Mouse (Mus musculus) hindbrain, embryonic 13.5 days (tissue): ENCODE measurements around the gene Cpa1. TPM values are rescaled to one million over a fixed set of nuclear protein-coding genes. Genes with fewer than 3 reads are reported as not detected.

Source experiments
- ATAC-seq: fragments of 200-750 bp; cut with Nextera tagmentation; 2 replicates; pipeline ENCODE4 v1.8.0; 2017; ENCODE audit warnings: moderate TSS enrichment; ENCODE audit not compliant: low FRiP score
- H3K27ac ChIP-seq: fragments of 300-500 bp; sonication (generic); 2 replicates; pipeline ENCODE4 v1.5.1; 2015; ENCODE audit warnings: inconsistent platforms, mild to moderate bottlenecking, moderate library complexity
- H3K27me3 ChIP-seq: fragments of 300-500 bp; sonication (generic); 2 replicates; pipeline ENCODE4 v1.6.1; 2015; ENCODE audit warnings: mild to moderate bottlenecking, inconsistent platforms
- H3K36me3 ChIP-seq: fragments of 300-500 bp; sonication (generic); 2 replicates; pipeline ENCODE4 v1.6.1; 2015; ENCODE audit warnings: mild to moderate bottlenecking, inconsistent platforms
- H3K4me1 ChIP-seq: fragments of 300-500 bp; sonication (generic); replicated peaks from 2 replicates; pipeline ENCODE4 v1.6.1; 2015; ENCODE audit warnings: inconsistent platforms
- H3K4me2 ChIP-seq: fragments of 300-500 bp; sonication (generic); 2 replicates; pipeline ENCODE4 v1.6.1; 2015; ENCODE audit warnings: inconsistent platforms, mild to moderate bottlenecking, moderate library complexity
- H3K4me3 ChIP-seq: fragments of 300-500 bp; sonication (generic); 2 replicates; pipeline ENCODE4 v1.5.1; 2015; ENCODE audit warnings: mild to moderate bottlenecking, inconsistent platforms
- H3K9ac ChIP-seq: fragments of 300-500 bp; sonication (generic); 2 replicates; pipeline ENCODE4 v1.6.1; 2015; ENCODE audit warnings: mild to moderate bottlenecking, inconsistent platforms
- H3K9me3 ChIP-seq: fragments of 300-500 bp; sonication (generic); 2 replicates; pipeline ENCODE4 v1.6.1; 2016; ENCODE audit warnings: inconsistent platforms
- WGBS: fragments of 180-500 bp; shearing (Covaris S2); methylation state at CpG from one replicate; pipeline ENCODE4 v1.1.7; 2015; 5-methylcytosine and 5-hydroxymethylcytosine counted together
- polyA plus RNA-seq: library from polyadenylated mRNA; unstranded; fragments of >200 nt; fragmentation: Nextera tagmentation; extraction: Ambion mirVana; gene quantifications from 2 replicates; pipeline ENCODE4 v1.2.1, GENCODE M21; 2015

Gene Cpa1
- polyA plus RNA-seq, 1 experiment from 2014 or later = 0.71 TPM

GRCm38 (mm10) chr6:30628152-30628551 is 10.9 kb upstream of the Cpa1 start:
- WGBS = 38% methylated on average over 6 of the region's 6 CpGs
- no peak overlapping the region for H3K4me3 ChIP-seq

GRCm38 (mm10) chr6:30629989-30630388 is 9.0 kb upstream of the Cpa1 start:
- no peaks in the 10 kb centered on the region for H3K36me3 ChIP-seq
- no peak overlapping the region for H3K4me3 ChIP-seq
- ATAC-seq = no peak
- H3K4me1 ChIP-seq = peaks cover 12% of the 10 kb centered on the region
- no peaks in the 10 kb centered on the region for H3K27me3 ChIP-seq
- H3K4me2 ChIP-seq = no peak overlapping the region
- WGBS = 91% methylated on average over 1 of the region's 1 CpGs
- no peak overlapping the region for H3K9ac ChIP-seq
- H3K9me3 ChIP-seq = no peaks in the 10 kb centered on the region
- no peak overlapping the region for H3K27ac ChIP-seq

More at GRCm38 (mm10) chr6:30628152-30628551, 10.9 kb upstream of the Cpa1 start:
- peak; percentile 73; the same call in 1 of the 2 replicates for ATAC-seq
- Histone ChIP-seq H3K9ac (no peak overlapping the region), H3K4me2 (no peak overlapping the region), H3K27ac (peak overlapping the region; percentile 69), H3K27me3 (no peaks in the 10 kb centered on the region), H3K4me1 (peaks cover 12% of the 10 kb centered on the region), H3K36me3 (no peaks in the 10 kb centered on the region), H3K9me3 (no peaks in the 10 kb centered on the region)

GRCm38 (mm10) chr6:30635361-30635862 is 3.6 kb upstream of the Cpa1 start:
- H3K4me3 ChIP-seq = no peak overlapping the region
- 0 out of 2 replicates have a peak overlapping the region, but pooled peaks have one; percentile 8 for H3K27ac ChIP-seq
- no peaks in the 10 kb centered on the region for H3K36me3 ChIP-seq
- WGBS = 44% methylated on average over 8 of the region's 8 CpGs
- no peaks in the 10 kb centered on the region for H3K27me3 ChIP-seq
- H3K9me3 ChIP-seq = no peaks in the 10 kb centered on the region
- no peak overlapping the region for H3K9ac ChIP-seq
- H3K4me2 ChIP-seq = no peak overlapping the region
- no peak for ATAC-seq
- H3K4me1 ChIP-seq = peaks cover 7% of the 10 kb centered on the region; the same call in 1 of the 2 replicates

GRCm38 (mm10) chr6:30636186-30636842 is 2.7 kb upstream of the Cpa1 start:
- no peaks in the 10 kb centered on the region for H3K36me3 ChIP-seq
- WGBS = 30% methylated on average over 4 of the region's 4 CpGs
- H3K4me3 ChIP-seq = no peak overlapping the region
- ATAC-seq = no peak
- no peak overlapping the region for H3K4me2 ChIP-seq
- H3K9me3 ChIP-seq = no peaks in the 10 kb centered on the region
- peaks cover 7% of the 10 kb centered on the region; the same call in 1 of the 2 replicates for H3K4me1 ChIP-seq
- peak overlapping the region; percentile 67 for H3K27ac ChIP-seq
- no peak overlapping the region for H3K9ac ChIP-seq
- H3K27me3 ChIP-seq = no peaks in the 10 kb centered on the region

- WGBS = 85% methylated on average over 12 of the region's 12 CpGs
- no peak for ATAC-seq
- no peak overlapping the region for H3K9ac ChIP-seq
- no peaks in the 10 kb centered on the region for H3K9me3 ChIP-seq
- H3K36me3 ChIP-seq = no peaks in the 10 kb centered on the region
- H3K27ac ChIP-seq = 0 out of 2 replicates have a peak overlapping the region, but pooled peaks have one; percentile 44
- H3K4me2 ChIP-seq = no peak overlapping the region
- no peaks in the 10 kb centered on the region for H3K27me3 ChIP-seq
- H3K4me3 ChIP-seq = no peak overlapping the region
- H3K4me1 ChIP-seq = peaks cover 17% of the 10 kb centered on the region
These were observed 4.9 kb downstream of the Cpa1 start for GRCm38 (mm10) chr6:30643694-30644460.

- no peak overlapping the region for H3K4me3 ChIP-seq
- 55% methylated on average over 3 of the region's 3 CpGs for WGBS
- peaks cover 19% of the 10 kb centered on the region for H3K4me1 ChIP-seq
- H3K36me3 ChIP-seq = no peaks in the 10 kb centered on the region
- no peaks in the 10 kb centered on the region for H3K9me3 ChIP-seq
- H3K27me3 ChIP-seq = no peaks in the 10 kb centered on the region
- H3K9ac ChIP-seq = no peak overlapping the region
- ATAC-seq = no peak
- H3K4me2 ChIP-seq = no peak overlapping the region
- 0 out of 2 replicates have a peak overlapping the region, but pooled peaks have one; percentile 44 for H3K27ac ChIP-seq
These were observed 5.4 kb downstream of the Cpa1 start for GRCm38 (mm10) chr6:30644462-30644861.

GRCm38 (mm10) chr6:30645379-30645778 is 6.4 kb downstream of the Cpa1 start:
- Histone ChIP-seq H3K4me3 (no peak overlapping the region), H3K4me2 (no peak overlapping the region), H3K9ac (no peak overlapping the region), H3K27ac (no peak overlapping the region), H3K4me1 (peaks cover 26% of the 10 kb centered on the region), H3K27me3 (no peaks in the 10 kb centered on the region), H3K9me3 (no peaks in the 10 kb centered on the region), H3K36me3 (no peaks in the 10 kb centered on the region)
- 70% methylated on average over 6 of the region's 6 CpGs for WGBS
- no peak for ATAC-seq

GRCm38 (mm10) chr6:30649651-30650296 is 10.8 kb downstream of the Cpa1 start:
- ATAC-seq = no peak

GRCm38 (mm10) chr6:30652425-30653188 is 13.6 kb downstream of the Cpa1 start:
- no peaks in the 10 kb centered on the region for H3K36me3 ChIP-seq
- no peaks in the 10 kb centered on the region for H3K27me3 ChIP-seq
- peaks cover 53% of the 10 kb centered on the region for H3K4me1 ChIP-seq
- no peak overlapping the region for H3K4me2 ChIP-seq
- H3K9me3 ChIP-seq = no peaks in the 10 kb centered on the region
- no peak for ATAC-seq
- no peak overlapping the region for H3K4me3 ChIP-seq
- no peak overlapping the region for H3K9ac ChIP-seq
- H3K27ac ChIP-seq = peak overlapping the region; percentile 80
- WGBS = 52% methylated on average over 9 of the region's 9 CpGs

More at GRCm38 (mm10) chr6:30649651-30650296, 10.8 kb downstream of the Cpa1 start:
- H3K4me3 ChIP-seq = no peak overlapping the region
- no peak overlapping the region for H3K4me2 ChIP-seq
- no peaks in the 10 kb centered on the region for H3K27me3 ChIP-seq
- no peaks in the 10 kb centered on the region for H3K9me3 ChIP-seq
- no peak overlapping the region for H3K9ac ChIP-seq
- no peaks in the 10 kb centered on the region for H3K36me3 ChIP-seq
- peaks cover 42% of the 10 kb centered on the region for H3K4me1 ChIP-seq
- peak overlapping the region; percentile 66; the same call in 1 of the 2 replicates for H3K27ac ChIP-seq
- WGBS = 59% methylated on average over 11 of the region's 11 CpGs

GRCm38 (mm10) chr6:30653518-30653917 is 14.5 kb downstream of the Cpa1 start:
- Histone ChIP-seq H3K36me3 (no peaks in the 10 kb centered on the region), H3K4me1 (peaks cover 53% of the 10 kb centered on the region), H3K9me3 (no peaks in the 10 kb centered on the region), H3K9ac (no peak overlapping the region), H3K4me3 (no peak overlapping the region), H3K4me2 (no peak overlapping the region), H3K27me3 (no peaks in the 10 kb centered on the region), H3K27ac (peak overlapping the region; percentile 80)
- no peak for ATAC-seq
- whole genome bisulfite sequencing = 82% methylated on average over 6 of the region's 6 CpGs

GRCm38 (mm10) chr6:30654402-30654859 is 15.4 kb downstream of the Cpa1 start:
- 24% methylated on average over 6 of the region's 6 CpGs for WGBS
- no peak overlapping the region for H3K4me3 ChIP-seq
- no peaks in the 10 kb centered on the region for H3K9me3 ChIP-seq
- H3K36me3 ChIP-seq = no peaks in the 10 kb centered on the region
- peaks cover 51% of the 10 kb centered on the region for H3K4me1 ChIP-seq
- H3K4me2 ChIP-seq = no peak overlapping the region
- H3K9ac ChIP-seq = no peak overlapping the region; the same call in 1 of the 2 replicates
- H3K27me3 ChIP-seq = no peaks in the 10 kb centered on the region
- peak; percentile 33; the same call in 1 of the 2 replicates for ATAC-seq
- H3K27ac ChIP-seq = peak overlapping the region; percentile 80
